Mouse (Mus musculus) liver, embryonic 14.5 days (tissue): ENCODE measurements around the gene Spdye4b. TPM values are rescaled to one million over a fixed set of nuclear protein-coding genes. Genes with fewer than 3 reads are reported as not detected.
"Not testable (repeated sequence)": the region's sequence is repeated elsewhere in the genome, so short reads cannot be mapped to it uniquely, and the experiment has no call there.

Source experiments
- ATAC-seq: fragments of 200-750 bp; cut with Nextera tagmentation; 2 replicates; pipeline ENCODE4 v1.8.0; 2017; ENCODE audit warnings: moderate number of reproducible peaks, mild to moderate bottlenecking, moderate library complexity; ENCODE audit not compliant: insufficient read depth
- DNase-seq, 3 experiments: peaks; one replicate each; pipeline ENCODE4 v3.0.0-alpha.2; 2012 to 2013; ENCODE audit warnings: low read depth in 3 of 3, low spot score in 3 of 3
- H3K27ac ChIP-seq: fragments of 300-500 bp; sonication (generic); 2 replicates; pipeline ENCODE4 v1.5.1; 2014; ENCODE audit warnings: moderate library complexity, mild to moderate bottlenecking, control low read depth, inconsistent platforms
- H3K27me3 ChIP-seq: fragments of 300-500 bp; sonication (generic); 2 replicates; pipeline ENCODE4 v1.6.1; 2014; ENCODE audit warnings: mild to moderate bottlenecking, low read length, moderate library complexity; ENCODE audit not compliant: control insufficient read depth, insufficient read depth
- H3K36me3 ChIP-seq: fragments of 300-500 bp; sonication (generic); replicated peaks from 2 replicates; pipeline ENCODE4 v1.6.1; 2014; ENCODE audit warnings: low read depth; ENCODE audit not compliant: control insufficient read depth, insufficient read depth
- H3K4me1 ChIP-seq, 2 experiments: fragments of 200-500 bp in 1 of 2; fragments of 300-500 bp in 1 of 2; sonication (generic) in 1 of 2; replicated peaks; 2 replicates each; pipeline ENCODE4 v1.6.1; 2012 to 2014; ENCODE audit warnings: antibody characterized with exemption in 1 of 2, inconsistent platforms in 1 of 2, low read length in 1 of 2; ENCODE audit not compliant: control insufficient read depth in 2 of 2, insufficient read depth in 2 of 2
- H3K4me2 ChIP-seq: fragments of 300-500 bp; sonication (generic); 2 replicates; pipeline ENCODE4 v1.6.1; 2014; ENCODE audit warnings: low read depth, mild to moderate bottlenecking, control low read depth, moderate library complexity
- H3K4me3 ChIP-seq, 2 experiments: fragments of 200-500 bp in 1 of 2; fragments of 300-500 bp in 1 of 2; sonication (generic) in 1 of 2; 2 replicates each; pipeline ENCODE4 v1.5.1; 2012 to 2014; ENCODE audit warnings: low read depth in 2 of 2, low read length in 2 of 2, mild to moderate bottlenecking in 2 of 2, control low read depth in 1 of 2, inconsistent platforms in 1 of 2, moderate library complexity in 1 of 2; ENCODE audit not compliant: insufficient read depth in 1 of 2
- H3K9ac ChIP-seq: fragments of 300-500 bp; sonication (generic); replicated peaks from 2 replicates; pipeline ENCODE4 v1.6.1; 2014; ENCODE audit warnings: mild to moderate bottlenecking, control low read depth, moderate library complexity
- H3K9me3 ChIP-seq: fragments of 300-500 bp; sonication (generic); 2 replicates; pipeline ENCODE4 v1.6.1; 2016; ENCODE audit warnings: low read length, mixed read lengths; ENCODE audit not compliant: control insufficient read depth
- CTCF ChIP-seq: IDR thresholded peaks from 2 replicates; pipeline ENCODE4 v1.5.1; 2016; ENCODE audit warnings: antibody characterized with exemption, low read depth, control low read depth
- EP300 ChIP-seq: IDR thresholded peaks from 2 replicates; pipeline ENCODE4 v1.6.1; 2016; ENCODE audit warnings: antibody characterized with exemption, low read depth
- WGBS: fragments of 180-500 bp; shearing (Covaris S2); extraction: QIAGEN DNeasy Blood & Tissue Kit; methylation state at CpG from one replicate; pipeline ENCODE4 v1.1.7; 2014; ENCODE audit not compliant: insufficient replicate concordance; 5-methylcytosine and 5-hydroxymethylcytosine counted together
- polyA plus RNA-seq, 2 experiments: library from polyadenylated mRNA; depleted of rRNA in 1 of 2; stranded (reverse) in 1 of 2; unstranded in 1 of 2; fragments of >200 nt; fragmentation: Nextera tagmentation in 1 of 2; extraction: Ambion mirVana in 1 of 2; gene quantifications; 2 replicates each; pipeline versions ENCODE4 v1.2.1 to v1.2.3; 2012 to 2014

Spdye4b gene
- polyA plus RNA-seq, 2 experiments = not detected

- H3K9me3 ChIP-seq = peaks cover 5% of the 10 kb centered on the region; the same call in 1 of the 2 replicates
- no peaks in the 10 kb centered on the region for H3K27me3 ChIP-seq
- TF ChIP-seq EP300 (no peak), CTCF (peak; percentile 50; the same call in 1 of the 2 replicates)
- H3K4me2 ChIP-seq = peak overlapping the region; percentile 86
- DNase-seq = no peak
- WGBS = 37% methylated on average over 6 of the region's 6 CpGs
- H3K36me3 ChIP-seq = peaks cover 24% of the 10 kb centered on the region
- no peak overlapping the region for H3K27ac ChIP-seq
- no peak for ATAC-seq
- H3K4me1 ChIP-seq = peaks cover 0 to 6% of the 10 kb centered on the region in 2 experiments; a peak in 2 of 4 replicates
- H3K9ac ChIP-seq = no peak overlapping the region
- no peak overlapping the region for H3K4me3 ChIP-seq
Measured at GRCm38 (mm10) chr5:143179179-143179578, 1.6 kb upstream of the Spdye4b start.

- ATAC-seq = not testable (repeated sequence)
Measured at GRCm38 (mm10) chr5:143188014-143188413, 7.2 kb downstream of the Spdye4b start.

GRCm38 (mm10) chr5:143192806-143193205, 12.0 kb downstream of the Spdye4b start:
- WGBS = 65% methylated on average over 8 of the region's 8 CpGs

More at GRCm38 (mm10) chr5:143188014-143188413, 7.2 kb downstream of the Spdye4b start:
- no CpG with 5 or more reads among the region's 1 CpGs for WGBS
- DNase-seq, H3K36me3 ChIP-seq, H3K27me3 ChIP-seq, H3K4me3 ChIP-seq, H3K4me2 ChIP-seq, H3K27ac ChIP-seq, H3K4me1 ChIP-seq, H3K9ac ChIP-seq, H3K9me3 ChIP-seq: not testable (repeated sequence)

GRCm38 (mm10) chr5:143194747-143195146, 13.9 kb downstream of the Spdye4b start:
- DNase-seq, ATAC-seq, H3K4me2 ChIP-seq, H3K27ac ChIP-seq, H3K27me3 ChIP-seq, H3K4me3 ChIP-seq, H3K9ac ChIP-seq, H3K4me1 ChIP-seq, H3K36me3 ChIP-seq, H3K9me3 ChIP-seq: not testable (repeated sequence)
- 33% methylated on average over 8 of the region's 8 CpGs for WGBS

More at GRCm38 (mm10) chr5:143192806-143193205, 12.0 kb downstream of the Spdye4b start:
- Histone ChIP-seq H3K4me2 (no peak overlapping the region), H3K4me1 (no peaks in the 10 kb centered on the region), H3K27ac (no peak overlapping the region), H3K27me3 (no peaks in the 10 kb centered on the region), H3K9me3 (no peaks in the 10 kb centered on the region), H3K9ac (no peak overlapping the region), H3K36me3 (no peaks in the 10 kb centered on the region), H3K4me3 (no peak overlapping the region)
- DNase-seq (no peak), ATAC-seq (no peak)
- TF ChIP-seq CTCF = no peak
- no peak for TF ChIP-seq EP300

GRCm38 (mm10) chr5:143195166-143195565, 14.3 kb downstream of the Spdye4b start:
- DNase-seq (no peak), ATAC-seq (no peak)
- TF ChIP-seq CTCF = no peak
- TF ChIP-seq EP300 = no peak
- Histone ChIP-seq H3K9me3 (no peaks in the 10 kb centered on the region), H3K27me3 (no peaks in the 10 kb centered on the region), H3K4me1 (no peaks in the 10 kb centered on the region), H3K27ac (no peak overlapping the region), H3K4me3 (no peak overlapping the region), H3K4me2 (no peak overlapping the region), H3K36me3 (no peaks in the 10 kb centered on the region), H3K9ac (no peak overlapping the region)
- WGBS = 49% methylated on average over 2 of the region's 2 CpGs
